Mouse (Mus musculus) stomach, postnatal 0 days (tissue): ENCODE data around the gene Cdh23. TPM values are rescaled to one million over a fixed set of nuclear protein-coding genes. Genes with fewer than 3 reads are reported as not detected.

Source experiments
- ATAC-seq: fragments of 200-750 bp; cut with Nextera tagmentation; 2 replicates; pipeline ENCODE4 v1.8.0; 2017; ENCODE audit not compliant: low FRiP score, low TSS enrichment
- DNase-seq: peaks from one replicate; pipeline ENCODE4 v3.0.0-alpha.2; 2016; ENCODE audit warnings: low spot score
- H3K27ac ChIP-seq: fragments of 300-500 bp; sonication (generic); replicated peaks from 2 replicates; pipeline ENCODE4 v1.5.1; 2014; ENCODE audit warnings: mild to moderate bottlenecking, control low read depth
- H3K27me3 ChIP-seq: fragments of 300-500 bp; sonication (generic); 2 replicates; pipeline ENCODE4 v1.6.1; 2014; ENCODE audit warnings: low read length; ENCODE audit not compliant: control insufficient read depth, insufficient read depth
- H3K36me3 ChIP-seq: fragments of 300-500 bp; sonication (generic); 2 replicates; pipeline ENCODE4 v1.6.1; 2014; ENCODE audit warnings: low read length, mixed read lengths; ENCODE audit not compliant: control insufficient read depth, insufficient read depth
- H3K4me1 ChIP-seq: fragments of 300-500 bp; sonication (generic); replicated peaks from 2 replicates; pipeline ENCODE4 v1.6.1; 2014; ENCODE audit warnings: antibody characterized with exemption; ENCODE audit not compliant: control insufficient read depth, insufficient read depth
- H3K4me2 ChIP-seq: fragments of 300-500 bp; sonication (generic); replicated peaks from 2 replicates; pipeline ENCODE4 v1.6.1; 2014; ENCODE audit warnings: low read depth, mild to moderate bottlenecking, control low read depth, moderate library complexity
- H3K4me3 ChIP-seq: fragments of 300-500 bp; sonication (generic); 2 replicates; pipeline ENCODE4 v1.5.1; 2014; ENCODE audit warnings: low read depth, low read length, control low read depth
- H3K9ac ChIP-seq: fragments of 300-500 bp; sonication (generic); 2 replicates; pipeline ENCODE4 v1.6.1; 2014; ENCODE audit warnings: mild to moderate bottlenecking, low read length, control low read depth, mixed read lengths
- H3K9me3 ChIP-seq: fragments of 300-500 bp; sonication (generic); 2 replicates; pipeline ENCODE4 v1.6.1; 2016; ENCODE audit warnings: low read length; ENCODE audit not compliant: control insufficient read depth
- CTCF ChIP-seq: IDR thresholded peaks from 2 replicates; pipeline ENCODE4 v1.5.1; 2016; ENCODE audit warnings: antibody characterized with exemption, low read depth, mild to moderate bottlenecking, moderate library complexity
- EP300 ChIP-seq: optimal IDR thresholded peaks from 2 replicates; pipeline ENCODE3; 2016; ENCODE audit warnings: antibody characterized with exemption
- WGBS: fragments of 180-500 bp; shearing (Covaris S2); extraction: QIAGEN DNeasy Blood & Tissue Kit; methylation state at CpG from one replicate; pipeline ENCODE4 v1.1.7; 2014; 5-methylcytosine and 5-hydroxymethylcytosine counted together
- polyA plus RNA-seq: library from polyadenylated mRNA; unstranded; fragments of >200 nt; fragmentation: Nextera tagmentation; extraction: Ambion mirVana; gene quantifications from 2 replicates; pipeline ENCODE4 v1.2.1, GENCODE M21; 2015

Gene Cdh23
- polyA plus RNA-seq, 1 experiment from 2014 or later, result 0.18 TPM

GRCm38 (mm10) chr10:60281571-60282050, 414.7 kb downstream of the Cdh23 start:
- ATAC-seq (no peak), DNase-seq (no peak)
- Histone ChIP-seq H3K27ac (peak overlapping the region; percentile 87), H3K36me3 (no peaks in the 10 kb centered on the region), H3K4me2 (peak overlapping the region; percentile 9; the same call in 1 of the 2 replicates), H3K27me3 (no peaks in the 10 kb centered on the region), H3K4me3 (no peak overlapping the region), H3K9ac (no peak overlapping the region), H3K4me1 (peaks cover 28% of the 10 kb centered on the region), H3K9me3 (no peaks in the 10 kb centered on the region)
- 71% methylated on average over 9 of the region's 9 CpGs for WGBS
- TF ChIP-seq CTCF (no peak), EP300 (no peak)

- no peak for ATAC-seq
- peaks cover 28% of the 10 kb centered on the region for H3K4me1 ChIP-seq
- H3K27me3 ChIP-seq, result no peaks in the 10 kb centered on the region
- 79% methylated on average over 6 of the region's 6 CpGs for WGBS
- DNase-seq, result no peak
- H3K4me3 ChIP-seq, result no peak overlapping the region
- no peak overlapping the region for H3K9ac ChIP-seq
- H3K27ac ChIP-seq, result peak overlapping the region; percentile 81
- no peaks in the 10 kb centered on the region for H3K9me3 ChIP-seq
- no peaks in the 10 kb centered on the region for H3K36me3 ChIP-seq
- TF ChIP-seq CTCF (no peak), EP300 (no peak)
- H3K4me2 ChIP-seq, result peak overlapping the region; percentile 95
Measured at GRCm38 (mm10) chr10:60280353-60280752, 415.9 kb downstream of the Cdh23 start.

GRCm38 (mm10) chr10:60279941-60280301, 416.4 kb downstream of the Cdh23 start:
- DNase-seq, result no peak

GRCm38 (mm10) chr10:60279290-60279940, 416.9 kb downstream of the Cdh23 start:
- TF ChIP-seq CTCF (no peak), EP300 (no peak)
- Histone ChIP-seq H3K4me3 (peak overlapping the region; percentile 85; the same call in 1 of the 2 replicates), H3K36me3 (no peaks in the 10 kb centered on the region), H3K9me3 (no peaks in the 10 kb centered on the region), H3K4me2 (peak overlapping the region; percentile 95), H3K27ac (peak overlapping the region; percentile 81), H3K9ac (peak overlapping the region; percentile 38; the same call in 1 of the 2 replicates), H3K4me1 (peaks cover 19% of the 10 kb centered on the region), H3K27me3 (no peaks in the 10 kb centered on the region)
- 63% methylated on average over 8 of the region's 8 CpGs for WGBS
- ATAC-seq (no peak), DNase-seq (no peak)

More at GRCm38 (mm10) chr10:60279941-60280301, 416.4 kb downstream of the Cdh23 start:
- WGBS, result 68% methylated on average over 9 of the region's 9 CpGs
- H3K4me3 ChIP-seq, result no peak overlapping the region
- no peak for TF ChIP-seq CTCF
- no peak for TF ChIP-seq EP300
- H3K9me3 ChIP-seq, result no peaks in the 10 kb centered on the region
- H3K36me3 ChIP-seq, result no peaks in the 10 kb centered on the region
- H3K27ac ChIP-seq, result peak overlapping the region; percentile 81
- no peak overlapping the region for H3K9ac ChIP-seq
- no peaks in the 10 kb centered on the region for H3K27me3 ChIP-seq
- ATAC-seq, result no peak
- H3K4me2 ChIP-seq, result peak overlapping the region; percentile 95
- H3K4me1 ChIP-seq, result peaks cover 24% of the 10 kb centered on the region

- TF ChIP-seq EP300 (no peak), CTCF (no peak)
- H3K4me2 ChIP-seq, result peak overlapping the region; percentile 95
- 62% methylated on average over 3 of the region's 3 CpGs for WGBS
- no peaks in the 10 kb centered on the region for H3K9me3 ChIP-seq
- H3K4me3 ChIP-seq, result peak overlapping the region; percentile 85; the same call in 1 of the 2 replicates
- ATAC-seq (no peak), DNase-seq (no peak)
- H3K9ac ChIP-seq, result peak overlapping the region; percentile 38
- peaks cover 19% of the 10 kb centered on the region for H3K4me1 ChIP-seq
- peak overlapping the region; percentile 78 for H3K27ac ChIP-seq
- H3K36me3 ChIP-seq, result no peaks in the 10 kb centered on the region
- H3K27me3 ChIP-seq, result no peaks in the 10 kb centered on the region
Measured at GRCm38 (mm10) chr10:60278786-60279185, 417.5 kb downstream of the Cdh23 start.

GRCm38 (mm10) chr10:60278006-60278399, 418.3 kb downstream of the Cdh23 start:
- DNase-seq (no peak), ATAC-seq (peak; percentile 53; the same call in 1 of the 2 replicates)
- Histone ChIP-seq H3K4me1 (peaks cover 19% of the 10 kb centered on the region), H3K36me3 (no peaks in the 10 kb centered on the region), H3K27me3 (no peaks in the 10 kb centered on the region), H3K4me2 (peak overlapping the region; percentile 95), H3K4me3 (peak overlapping the region; percentile 85), H3K9ac (peak overlapping the region; percentile 91), H3K9me3 (no peaks in the 10 kb centered on the region), H3K27ac (peak overlapping the region; percentile 93)
- 3% methylated on average over 13 of the region's 13 CpGs for WGBS
- TF ChIP-seq CTCF, result no peak
- TF ChIP-seq EP300, result no peak
